Mouse (Mus musculus) limb, embryonic 12.5 days (tissue): ENCODE measurements at regions not wholly inside any gene's neighbourhood (a gene's known extent, or its start where the extent isn't known, plus 50 kb on each side); places are given as distances from the start of the nearest gene placed in this dataset.
A peak's percentile ranks its signal among the peaks of the same experiment; 100 is the strongest.

Experiments used
- ATAC-seq: fragments of 200-750 bp; cut with Nextera tagmentation; 2 replicates; pipeline ENCODE4 v1.8.0; 2017; ENCODE audit warnings: low read depth, moderate TSS enrichment; ENCODE audit not compliant: insufficient number of reproducible peaks, insufficient read depth, low FRiP score, low TSS enrichment
- H3K27ac ChIP-seq: fragments of 300-500 bp; sonication (generic); 2 replicates; pipeline ENCODE4 v1.5.1; 2016; ENCODE audit warnings: mild to moderate bottlenecking, moderate library complexity
- H3K27me3 ChIP-seq: fragments of 300-500 bp; sonication (generic); 2 replicates; pipeline ENCODE4 v1.6.1; 2016; ENCODE audit warnings: mild to moderate bottlenecking, moderate library complexity
- H3K36me3 ChIP-seq: fragments of 300-500 bp; sonication (generic); 2 replicates; pipeline ENCODE4 v1.6.1; 2016; ENCODE audit warnings: mild to moderate bottlenecking, moderate library complexity
- H3K4me1 ChIP-seq: fragments of 300-500 bp; sonication (generic); replicated peaks from 2 replicates; pipeline ENCODE4 v1.6.1; 2016
- H3K4me2 ChIP-seq: fragments of 300-500 bp; sonication (generic); 2 replicates; pipeline ENCODE4 v1.6.1; 2016; ENCODE audit warnings: mild to moderate bottlenecking, moderate library complexity
- H3K4me3 ChIP-seq: fragments of 300-500 bp; sonication (generic); replicated peaks from 2 replicates; pipeline ENCODE4 v1.5.1; 2016; ENCODE audit warnings: mild to moderate bottlenecking
- H3K9ac ChIP-seq: fragments of 300-500 bp; sonication (generic); replicated peaks from 2 replicates; pipeline ENCODE4 v1.6.1; 2016; ENCODE audit warnings: mild to moderate bottlenecking, moderate library complexity
- H3K9me3 ChIP-seq: fragments of 300-500 bp; sonication (generic); 2 replicates; pipeline ENCODE4 v1.6.1; 2016; ENCODE audit warnings: mild to moderate bottlenecking, moderate library complexity
- WGBS: fragments of 180-500 bp; shearing (Covaris S2); methylation state at CpG from one replicate; pipeline ENCODE4 v1.1.7; 2016; 5-methylcytosine and 5-hydroxymethylcytosine counted together

GRCm38 (mm10) chr13:59972093-59972427, 149.1 kb upstream of the Tut7 start:
- Histone ChIP-seq H3K4me2 (peak overlapping the region; percentile 49), H3K27ac (peak overlapping the region; percentile 91), H3K36me3 (no peaks in the 10 kb centered on the region), H3K27me3 (peaks cover 3% of the 10 kb centered on the region; the same call in 1 of the 2 replicates), H3K9me3 (no peaks in the 10 kb centered on the region), H3K9ac (no peak overlapping the region), H3K4me1 (peaks cover 60% of the 10 kb centered on the region), H3K4me3 (no peak overlapping the region)
- 51% methylated on average over 9 of the region's 9 CpGs for WGBS
- ATAC-seq: no peak

DNA sequence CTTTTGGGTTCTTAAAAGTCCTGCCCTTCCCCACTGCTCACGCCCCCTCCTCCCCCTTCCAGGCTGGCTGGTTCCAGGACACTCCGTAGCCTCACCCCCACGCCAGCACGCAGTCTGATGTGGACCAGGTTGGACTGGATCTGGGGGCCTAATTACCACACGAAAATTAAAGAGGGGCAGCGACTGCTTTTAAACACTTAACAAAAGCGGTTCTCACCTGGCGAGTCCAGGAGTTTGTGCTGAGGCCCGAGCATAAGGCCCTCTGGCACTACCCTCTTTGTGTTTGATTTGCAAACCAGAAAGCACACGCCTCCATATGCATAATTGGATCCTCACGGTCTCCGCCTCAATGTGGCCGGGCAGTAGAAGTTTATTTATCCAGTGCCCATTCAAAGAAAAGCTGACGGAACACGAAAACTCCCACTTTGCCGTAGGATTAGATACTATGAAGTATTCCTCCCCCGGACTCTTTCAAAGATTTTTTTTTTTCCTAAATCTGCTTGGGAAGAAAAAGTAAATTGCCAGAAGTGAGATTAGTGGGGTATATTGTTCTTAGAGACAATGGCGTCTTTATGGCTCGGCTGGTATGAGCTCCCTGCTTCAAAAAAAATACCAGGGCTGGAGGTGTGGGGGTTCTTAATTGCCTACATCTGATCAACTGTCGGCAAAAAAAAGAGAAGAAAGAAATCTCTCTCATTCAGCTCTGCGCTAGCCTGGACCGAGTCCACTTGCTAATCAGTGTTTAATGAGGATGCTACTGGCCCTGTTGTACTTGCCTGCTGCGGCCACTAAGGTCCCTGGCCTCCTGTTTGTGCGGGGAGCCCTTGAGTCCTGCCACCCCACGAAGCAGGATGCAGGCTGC, 148.5 kb upstream of the Tut7 start:
- Histone ChIP-seq H3K9ac (peak overlapping the region; percentile 38; the same call in 1 of the 2 replicates), H3K4me3 (0 out of 2 replicates have a peak overlapping the region, but pooled peaks have one; percentile 15), H3K27me3 (peaks cover 3% of the 10 kb centered on the region; the same call in 1 of the 2 replicates), H3K36me3 (no peaks in the 10 kb centered on the region), H3K4me2 (peak overlapping the region; percentile 49), H3K27ac (peak overlapping the region; percentile 91), H3K4me1 (peaks cover 59% of the 10 kb centered on the region), H3K9me3 (no peaks in the 10 kb centered on the region)
- ATAC-seq: peak; percentile 75
- WGBS: 4% methylated on average over 25 of the region's 25 CpGs

DNA sequence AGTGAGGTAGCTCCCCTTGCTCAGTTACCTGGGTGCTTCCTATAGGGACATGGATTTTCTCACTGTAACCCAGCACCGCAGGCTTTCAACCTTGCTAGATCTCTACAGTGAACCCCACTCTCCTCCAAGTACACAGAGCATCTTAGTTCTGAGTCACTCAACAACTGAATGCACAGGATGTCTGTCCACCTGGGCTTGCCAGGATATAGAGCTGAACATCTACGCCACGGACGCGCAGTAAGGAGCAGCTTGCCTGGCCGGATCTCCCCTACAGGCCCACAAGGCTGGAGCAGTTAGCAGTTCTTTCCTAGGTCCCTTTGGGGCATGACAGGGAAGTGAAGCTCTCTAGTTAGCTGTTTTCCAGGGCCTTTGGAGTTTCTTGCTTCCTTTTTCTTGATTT, 147.5 kb upstream of the Tut7 start:
- Histone ChIP-seq H3K9me3 (no peaks in the 10 kb centered on the region), H3K4me2 (peak overlapping the region; percentile 49), H3K27ac (peak overlapping the region; percentile 91), H3K9ac (0 out of 2 replicates have a peak overlapping the region, but pooled peaks have one; percentile 38), H3K4me3 (no peak overlapping the region), H3K36me3 (no peaks in the 10 kb centered on the region), H3K27me3 (peaks cover 2% of the 10 kb centered on the region; the same call in 1 of the 2 replicates), H3K4me1 (peaks cover 50% of the 10 kb centered on the region)
- 35% methylated on average over 6 of the region's 6 CpGs for WGBS
- ATAC-seq: no peak

- Histone ChIP-seq H3K27me3 (no peaks in the 10 kb centered on the region), H3K36me3 (no peaks in the 10 kb centered on the region), H3K4me1 (peaks cover 48% of the 10 kb centered on the region), H3K9me3 (no peaks in the 10 kb centered on the region), H3K4me2 (no peak overlapping the region), H3K4me3 (no peak overlapping the region), H3K27ac (peak overlapping the region; percentile 51; the same call in 1 of the 2 replicates), H3K9ac (no peak overlapping the region)
- 79% methylated on average over 3 of the region's 3 CpGs for WGBS
- no peak for ATAC-seq
Measured at GRCm38 (mm10) chr13:59969484-59969883, 146.5 kb upstream of the Tut7 start.

DNA sequence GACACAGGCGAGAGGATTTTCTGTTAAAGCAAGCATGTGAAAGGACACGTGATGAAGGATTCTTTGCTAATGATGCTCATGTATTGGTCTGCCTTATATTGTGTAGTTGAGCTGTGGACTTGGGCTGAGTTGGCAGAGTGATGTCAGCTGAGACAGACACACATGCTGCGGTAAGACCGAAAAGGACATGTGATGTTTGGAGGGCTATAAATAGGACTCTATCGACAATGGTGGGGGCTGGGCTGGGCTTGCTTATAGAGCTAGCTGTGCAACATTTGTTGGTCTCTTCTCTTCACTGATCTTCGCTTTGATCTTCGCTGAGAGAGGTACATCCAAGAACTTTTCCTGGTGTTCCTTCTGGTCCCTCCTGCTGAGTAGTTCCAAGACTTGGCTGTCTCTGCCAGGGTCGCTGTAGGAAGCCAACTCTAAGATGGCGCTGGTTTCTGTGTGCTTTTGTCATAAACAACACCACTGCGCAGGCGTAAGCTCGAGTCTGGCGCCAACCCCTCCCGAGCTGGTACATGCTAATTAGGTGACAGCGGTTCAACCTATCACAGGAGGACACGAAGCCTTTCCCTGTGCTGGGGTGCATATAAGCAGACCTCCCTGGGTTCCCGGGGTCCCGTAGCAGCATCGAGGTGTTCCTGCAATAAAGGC, 145.8 kb upstream of the Tut7 start:
- H3K9me3 ChIP-seq: no peaks in the 10 kb centered on the region
- no peaks in the 10 kb centered on the region for H3K27me3 ChIP-seq
- H3K4me3 ChIP-seq: no peak overlapping the region
- H3K27ac ChIP-seq: no peak overlapping the region
- H3K9ac ChIP-seq: no peak overlapping the region
- peaks cover 52% of the 10 kb centered on the region for H3K4me1 ChIP-seq
- WGBS: 87% methylated on average over 19 of the region's 19 CpGs
- H3K4me2 ChIP-seq: no peak overlapping the region
- no peaks in the 10 kb centered on the region for H3K36me3 ChIP-seq
- no peak for ATAC-seq

DNA sequence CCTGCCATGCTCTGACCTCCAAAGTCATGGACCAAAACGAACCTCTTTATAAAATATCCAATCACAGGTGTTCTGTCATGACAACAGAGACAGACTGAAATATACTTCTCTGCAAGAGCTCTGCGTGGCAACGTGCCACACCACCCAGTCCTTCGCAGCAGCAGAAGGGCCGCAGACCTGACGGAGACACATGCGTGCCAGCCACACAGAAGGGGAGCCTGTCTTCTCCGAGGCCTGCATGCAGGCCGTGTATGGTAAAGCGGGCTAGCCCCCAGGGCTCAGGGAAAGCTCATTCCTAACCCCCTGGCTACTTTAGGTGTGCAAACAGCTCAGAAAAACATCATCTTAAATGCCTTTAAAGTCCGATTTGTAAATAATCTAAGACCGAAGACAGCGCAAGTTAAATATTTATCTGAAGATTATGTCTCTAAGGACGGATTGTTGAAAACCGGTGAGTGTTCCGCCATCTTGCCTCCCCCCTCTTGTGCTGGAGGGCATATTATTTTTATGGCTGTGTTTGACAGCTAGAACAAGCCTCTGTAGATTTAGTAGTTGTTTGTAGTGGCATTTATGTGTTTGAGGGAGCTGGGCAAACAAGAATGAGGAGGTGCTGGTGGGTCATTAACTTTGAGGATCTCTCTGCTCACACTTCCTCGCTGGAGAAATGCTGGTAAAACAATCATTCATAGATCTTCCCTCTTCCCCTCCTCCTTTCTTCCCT, 143.7 kb upstream of the Tut7 start:
- no peaks in the 10 kb centered on the region for H3K9me3 ChIP-seq
- peaks cover 52% of the 10 kb centered on the region for H3K4me1 ChIP-seq
- H3K27me3 ChIP-seq: no peaks in the 10 kb centered on the region
- 67% methylated on average over 17 of the region's 17 CpGs for WGBS
- no peak overlapping the region for H3K9ac ChIP-seq
- H3K36me3 ChIP-seq: no peaks in the 10 kb centered on the region
- no peak overlapping the region for H3K27ac ChIP-seq
- ATAC-seq: no peak
- no peak overlapping the region for H3K4me3 ChIP-seq
- H3K4me2 ChIP-seq: no peak overlapping the region

DNA sequence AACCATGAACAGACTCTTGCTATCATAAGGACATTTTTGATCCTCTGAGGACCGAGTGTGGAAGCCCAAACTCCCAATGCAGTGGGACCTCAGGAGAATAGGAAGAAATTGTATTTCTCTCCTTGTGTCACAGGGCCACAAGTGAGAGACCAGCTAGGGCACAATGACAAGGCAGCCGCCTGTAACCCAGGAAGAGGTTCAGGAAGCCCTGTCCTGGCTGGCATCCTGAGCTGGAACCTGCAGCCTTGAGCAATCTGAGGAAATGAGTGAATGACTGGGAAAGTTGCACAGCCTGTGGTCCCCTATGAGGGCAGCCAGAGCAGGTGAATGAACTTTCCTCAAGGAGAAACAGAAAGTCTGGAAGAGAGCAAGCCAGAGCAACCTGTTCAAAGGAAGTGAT, 142.0 kb upstream of the Tut7 start:
- no peaks in the 10 kb centered on the region for H3K36me3 ChIP-seq
- no peak overlapping the region for H3K27ac ChIP-seq
- no peak overlapping the region for H3K4me2 ChIP-seq
- H3K9me3 ChIP-seq: no peaks in the 10 kb centered on the region
- no peak overlapping the region for H3K9ac ChIP-seq
- H3K27me3 ChIP-seq: no peaks in the 10 kb centered on the region
- 89% methylated on average over 2 of the region's 2 CpGs for WGBS
- peaks cover 35% of the 10 kb centered on the region for H3K4me1 ChIP-seq
- H3K4me3 ChIP-seq: no peak overlapping the region
- ATAC-seq: no peak

DNA sequence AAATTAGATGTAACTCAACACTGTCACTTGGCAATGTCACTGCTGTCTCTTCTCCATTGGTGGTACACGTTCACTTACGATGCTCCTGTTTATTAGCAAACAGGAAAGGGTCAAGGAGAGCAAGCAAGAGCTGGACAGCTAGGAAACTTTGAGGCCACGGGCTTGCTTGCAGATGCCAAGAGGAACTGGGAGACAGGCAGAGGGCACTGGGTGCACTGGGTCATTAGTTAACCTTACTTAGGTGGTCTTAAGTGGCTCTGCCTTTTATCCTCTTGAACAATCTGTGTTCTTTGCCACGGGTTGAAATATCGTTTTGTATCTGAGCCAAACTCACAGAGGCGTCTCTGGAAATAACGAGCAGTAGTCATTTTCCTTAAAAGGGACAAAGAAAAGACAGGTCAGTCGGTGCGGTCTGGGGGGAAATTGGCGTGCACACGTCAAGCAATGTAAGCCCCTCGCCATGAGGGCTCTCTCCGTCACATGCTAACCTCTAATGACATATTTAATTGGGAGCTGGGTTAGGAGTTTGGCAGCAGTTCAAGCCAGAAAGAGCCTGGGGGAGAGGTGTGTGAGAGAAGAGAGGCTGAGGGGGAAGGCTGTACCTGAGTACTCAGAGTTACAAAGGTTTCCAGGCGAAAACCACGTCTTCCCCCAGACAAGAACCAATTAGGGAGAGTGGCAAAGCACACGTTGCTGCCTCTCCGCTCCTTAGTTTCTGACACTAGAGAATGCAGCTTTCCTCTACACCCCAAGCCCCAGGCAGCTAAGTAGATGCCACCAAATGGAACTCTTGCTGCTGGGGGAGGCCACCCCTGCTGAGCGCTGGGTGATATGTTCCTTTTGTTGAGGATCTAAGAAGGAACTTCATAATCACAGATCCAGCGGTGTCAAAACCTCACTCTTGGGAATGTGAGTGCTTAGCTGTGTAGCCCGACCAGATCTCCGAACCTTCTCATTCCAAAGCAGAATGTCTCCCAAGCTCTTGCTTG, 140.0 kb upstream of the Tut7 start:
- no peak overlapping the region for H3K4me3 ChIP-seq
- H3K4me2 ChIP-seq: no peak overlapping the region; the same call in 1 of the 2 replicates
- 32% methylated on average over 21 of the region's 21 CpGs for WGBS
- peaks cover 29% of the 10 kb centered on the region for H3K4me1 ChIP-seq
- no peak overlapping the region for H3K9ac ChIP-seq
- no peaks in the 10 kb centered on the region for H3K27me3 ChIP-seq
- H3K9me3 ChIP-seq: no peaks in the 10 kb centered on the region
- ATAC-seq: peak; percentile 68; the same call in 1 of the 2 replicates
- no peaks in the 10 kb centered on the region for H3K36me3 ChIP-seq
- peak overlapping the region; percentile 78 for H3K27ac ChIP-seq

DNA sequence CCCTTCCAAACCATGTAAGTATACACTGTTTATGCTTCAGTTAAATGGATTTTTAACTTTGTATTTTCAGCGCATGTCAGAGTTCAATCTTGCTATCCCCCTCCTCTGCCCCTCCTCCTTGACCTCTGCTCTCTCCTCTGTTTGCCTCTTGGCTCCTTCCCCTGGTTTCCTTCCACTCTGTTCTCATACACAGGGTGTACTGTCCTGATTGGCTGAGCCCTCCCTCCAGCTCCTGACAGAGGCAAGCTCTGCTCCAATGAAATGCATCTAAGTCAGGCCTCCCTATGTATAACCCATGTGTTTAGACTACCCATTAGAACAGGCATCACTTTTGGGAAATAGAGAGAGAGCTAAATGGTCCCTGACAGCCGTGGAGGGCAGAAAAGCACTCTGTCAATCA, 133.5 kb upstream of the Tut7 start:
- H3K9me3 ChIP-seq: no peaks in the 10 kb centered on the region
- H3K4me1 ChIP-seq: peaks cover 12% of the 10 kb centered on the region; the same call in 1 of the 2 replicates
- ATAC-seq: no peak
- no peaks in the 10 kb centered on the region for H3K27me3 ChIP-seq
- H3K9ac ChIP-seq: no peak overlapping the region
- no peak overlapping the region for H3K27ac ChIP-seq
- 69% methylated on average over 2 of the region's 2 CpGs for WGBS
- H3K36me3 ChIP-seq: no peaks in the 10 kb centered on the region
- no peak overlapping the region for H3K4me3 ChIP-seq
- no peak overlapping the region for H3K4me2 ChIP-seq

GRCm38 (mm10) chr13:59952809-59953208, 129.9 kb upstream of the Tut7 start:
- Histone ChIP-seq H3K9ac (no peak overlapping the region), H3K27ac (peak overlapping the region; percentile 35; the same call in 1 of the 2 replicates), H3K4me3 (no peak overlapping the region), H3K4me1 (peaks cover 32% of the 10 kb centered on the region), H3K27me3 (no peaks in the 10 kb centered on the region), H3K36me3 (no peaks in the 10 kb centered on the region), H3K4me2 (no peak overlapping the region), H3K9me3 (no peaks in the 10 kb centered on the region)
- 38% methylated on average over 4 of the region's 4 CpGs for WGBS
- peak; percentile 30; the same call in 1 of the 2 replicates for ATAC-seq
